Mouse (Mus musculus) frontal cortex, postnatal 14 days (tissue): Measurements from ENCODE around the gene Gm2888.
"Not testable (repeated sequence)": the region's sequence is repeated elsewhere in the genome, so short reads cannot be mapped to it uniquely, and the experiment has no call there.

Experiments used
- DNase-seq, 2 experiments: peaks; one replicate each; pipeline ENCODE4 v3.0.0; 2022; ENCODE audit warnings: low spot score in 2 of 2

The Gm2888 gene

GRCm38 (mm10) chr14:3029702-3030101, at the start of gene Gm2888:
Gm2888 (plus strand) TSS chr14:3030002.
- DNase-seq = not testable (repeated sequence)

GRCm38 (mm10) chr14:3048727-3049512, 19.1 kb downstream of the Gm2888 start, which contains the start of gene Gm2897:
Gm2897 (plus strand) TSS chr14:3049285.
- peak in 1 of 2 experiments; percentile 4 for DNase-seq

GRCm38 (mm10) chr14:3049513-3049800, 19.7 kb downstream of the Gm2888 start:
- peak in 1 of 2 experiments; percentile 4 for DNase-seq

- peak in 1 of 2 experiments; percentile 12 for DNase-seq
Observed at GRCm38 (mm10) chr14:3050087-3050486, 20.3 kb downstream of the Gm2888 start.
